Mouse (Mus musculus): Measurements from ENCODE around the gene Fgd2.

DNA sequence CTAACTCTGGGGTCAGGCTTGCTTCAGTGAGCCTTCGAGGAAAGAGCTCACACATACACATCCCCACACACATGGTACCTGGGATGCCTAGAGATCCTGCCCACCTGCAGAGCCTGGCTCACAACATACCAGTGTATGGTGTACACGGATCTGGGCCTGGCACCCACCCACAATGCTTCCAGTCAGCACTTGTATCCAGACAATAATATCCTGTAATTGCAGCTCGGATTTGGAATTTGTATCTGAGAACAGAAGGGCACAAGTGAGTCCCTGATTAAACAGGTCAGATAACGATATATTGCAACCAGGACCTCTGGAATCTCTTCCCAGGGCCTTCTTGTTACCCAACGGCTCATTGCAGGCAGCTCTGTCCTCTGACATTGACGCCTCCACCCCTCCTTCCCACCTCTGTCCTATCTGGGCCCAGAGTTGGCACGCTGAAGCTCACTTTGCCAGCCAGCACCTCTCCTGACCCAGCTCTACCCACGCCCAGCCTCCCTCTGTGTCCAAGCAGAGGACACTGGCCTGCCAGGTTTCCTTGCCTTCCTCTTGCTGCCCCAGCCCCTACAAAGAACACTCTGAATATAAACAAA lies 62.3 kb downstream of the Fgd2 start:
- no peak for TF ChIP-seq CTCF (IDR thresholded peaks at IDR 0.05; ENCODE audit: extremely low read depth, insufficient read depth, insufficient read length, insufficient replicate concordance)
- TF ChIP-seq POLR2A (IDR thresholded peaks at IDR 0.05; ENCODE audit: low read depth, low read length), result no peak
